Mouse (Mus musculus): ENCODE measurements around the gene Golph3.

DNA sequence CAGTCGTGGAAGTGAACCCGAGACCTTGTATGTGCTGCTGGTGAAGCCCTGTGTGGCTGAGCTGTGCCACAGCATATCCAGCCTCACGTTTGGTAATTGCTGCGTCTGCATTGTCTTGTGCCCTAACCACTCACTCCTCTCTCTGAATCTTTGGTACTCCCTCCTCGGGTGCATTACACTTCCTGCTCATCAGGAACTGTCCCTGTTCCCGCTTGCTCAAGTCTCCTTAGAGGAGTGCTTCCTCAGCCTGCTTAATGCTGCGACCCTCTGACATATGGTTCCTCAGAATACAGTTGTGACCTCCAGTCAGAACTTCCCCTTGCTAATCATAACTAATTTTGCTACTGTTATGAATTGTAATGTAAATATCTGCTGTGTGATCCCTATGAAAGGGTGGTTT, 34.7 kb downstream of the Golph3 start:
- no peak for TF ChIP-seq CTCF (IDR thresholded peaks at IDR 0.05; ENCODE audit: low read depth)
- no peak for TF ChIP-seq EP300 (IDR thresholded peaks at IDR 0.05; ENCODE audit: low read depth)

All from heart, postnatal 0 days (tissue).